ENCODE assay signal across 8 mouse cellular contexts in the genomic region with DNA sequence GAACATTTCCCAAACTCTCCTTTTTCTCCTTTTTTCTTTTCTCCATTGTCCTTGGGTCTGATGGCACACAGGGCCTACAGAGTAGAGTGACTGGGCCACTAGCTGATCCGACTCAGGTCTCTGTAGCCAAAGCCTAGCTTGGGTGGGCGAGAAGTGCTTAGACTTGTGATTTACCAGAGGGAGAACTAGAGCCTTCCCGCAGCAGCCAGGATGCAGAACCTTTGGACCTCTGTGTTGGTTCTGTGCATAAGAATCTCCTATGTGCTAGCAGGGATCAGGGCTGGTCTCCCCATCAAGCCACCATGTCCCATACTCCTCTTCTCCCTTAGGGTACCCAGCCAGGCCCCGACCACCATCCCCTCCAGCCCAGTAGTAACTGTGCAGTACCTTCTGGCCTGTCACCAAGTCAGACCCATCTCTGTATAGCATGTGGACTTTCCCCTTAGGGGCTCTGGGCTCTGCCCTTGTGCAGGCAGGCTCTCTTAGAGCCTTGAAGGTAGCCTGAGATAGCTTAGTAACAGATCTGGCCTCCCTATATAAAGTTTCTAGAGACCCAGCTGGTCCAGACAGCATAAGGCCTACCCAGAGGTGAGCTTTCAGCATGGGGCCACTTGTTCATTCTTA.
DNase-seq lines count a peak whose midpoint lies in the region; ATAC-seq and TF ChIP-seq lines count a peak whose summit lies in the region.

No protein-coding gene starts in this region.

- H3K4me1 ChIP-seq in cerebellum, adult 2 months (ENCODE audit: control insufficient read depth, insufficient read depth, low read length), result peaks cover 32% of the 10 kb centered on the region
- peaks cover 16 to 47% of the 10 kb centered on the region in 2 experiments for H3K4me1 ChIP-seq in ES-E14 (ENCODE audit: control insufficient read depth in 2 of 2, insufficient read depth in 2 of 2, low read length in 2 of 2, poor library complexity in 1 of 2)
- H3K4me1 ChIP-seq in heart, postnatal 0 days (ENCODE audit: control insufficient read depth, insufficient read depth), result peaks cover 30% of the 10 kb centered on the region
- peaks cover 22% of the 10 kb centered on the region for H3K4me1 ChIP-seq in liver, postnatal 0 days (ENCODE audit: insufficient read depth)

- in situ Hi-C loops in ES-E14 (cut with MboI; ENCODE audit: low sequenced_read_pairs in 2 of 2, unreplicated experiment in 2 of 2), result no loop called here

- no peaks in the 10 kb centered on the region for H3K9me3 ChIP-seq in ES-E14 (ENCODE audit: control insufficient read depth, insufficient read depth, low read depth, low read length)
- H3K9me3 ChIP-seq in heart, postnatal 0 days (replicated peaks; ENCODE audit: control insufficient read depth, low read length), result no peaks in the 10 kb centered on the region
- H3K9me3 ChIP-seq in liver, postnatal 0 days (ENCODE audit: low read length), result no peaks in the 10 kb centered on the region

- no peak for TF ChIP-seq CTCF in cerebellum, adult 2 months (IDR thresholded peaks at IDR 0.05; ENCODE audit: borderline replicate concordance, insufficient read depth, low read depth, low read length)
- no peak for TF ChIP-seq CTCF in heart, postnatal 0 days (IDR thresholded peaks at IDR 0.05; ENCODE audit: low read depth)
- no peak for TF ChIP-seq CTCF in liver, postnatal 0 days (IDR thresholded peaks at IDR 0.05; ENCODE audit: low read depth)

- ATAC-seq in heart, postnatal 0 days (ENCODE audit: insufficient read depth, low read depth), result no peak
- no peak for ATAC-seq in liver, postnatal 0 days

- H3K4me2 ChIP-seq in heart, postnatal 0 days (ENCODE audit: low read depth, low read length), result no peak overlapping the region
- H3K4me2 ChIP-seq in liver, postnatal 0 days (ENCODE audit: low read depth, low read length), result no peak overlapping the region

- peak overlapping the region; percentile 99 for H3K27ac ChIP-seq in cerebellum, adult 2 months (ENCODE audit: insufficient read depth, low read length)
- peak overlapping the region; percentile 99; the same call in 1 of the 2 replicates for H3K27ac ChIP-seq in ES-E14 (ENCODE audit: insufficient read depth, low read depth, low read length, poor library complexity, severe bottlenecking)
- peak overlapping the region; percentile 98 for H3K27ac ChIP-seq in heart, postnatal 0 days (ENCODE audit: low read depth)
- H3K27ac ChIP-seq in liver, postnatal 0 days (ENCODE audit: low read depth), result peak overlapping the region; percentile 88

- no peak for TF ChIP-seq POLR2A in cerebellum, adult 2 months (IDR thresholded peaks at IDR 0.05; ENCODE audit: borderline replicate concordance, insufficient read depth, low read length)

- DNase-seq in cerebellum, adult 2 months, result peak in 1 of 2 experiments; percentile 43
- no peak for DNase-seq in cerebellum, postnatal 14 days
- DNase-seq in ES-E14 (ENCODE audit: low read depth, low spot score), result no peak
- no peak for DNase-seq in heart, postnatal 0 days (ENCODE audit: low spot score)
- DNase-seq in liver, postnatal 0 days, result no peak
- DNase-seq in gastrocnemius, postnatal 10 days, result no peak
- no peak for DNase-seq in left cerebral cortex, adult 9 months (ENCODE audit: low spot score in 2 of 2)
- DNase-seq in gastrocnemius, postnatal 25 days, result no peak

- H3K27me3 ChIP-seq in cerebellum, adult 2 months (ENCODE audit: control insufficient read depth, insufficient read depth, low read length), result no peaks in the 10 kb centered on the region
- no peaks in the 10 kb centered on the region for H3K27me3 ChIP-seq in heart, postnatal 0 days (ENCODE audit: control insufficient read depth, insufficient read depth, low read length)
- H3K27me3 ChIP-seq in liver, postnatal 0 days (ENCODE audit: insufficient read depth, low read length), result peaks cover 30% of the 10 kb centered on the region

- TF ChIP-seq EP300 in heart, postnatal 0 days (IDR thresholded peaks at IDR 0.05; ENCODE audit: low read depth), result no peak
- TF ChIP-seq EP300 in liver, postnatal 0 days (IDR thresholded peaks at IDR 0.05; ENCODE audit: low read depth), result no peak

- H3K36me3 ChIP-seq in ES-E14 (ENCODE audit: control insufficient read depth, insufficient read depth, low read length, poor library complexity, severe bottlenecking), result no peaks in the 10 kb centered on the region
- no peaks in the 10 kb centered on the region for H3K36me3 ChIP-seq in heart, postnatal 0 days (replicated peaks; ENCODE audit: control insufficient read depth, insufficient read depth, low read length)
- H3K36me3 ChIP-seq in liver, postnatal 0 days (replicated peaks; ENCODE audit: insufficient read depth, low read length), result no peaks in the 10 kb centered on the region

- H3K9ac ChIP-seq in ES-E14 (ENCODE audit: insufficient read depth, low read depth, low read length, poor library complexity, severe bottlenecking), result peak overlapping the region; percentile 86; the same call in 1 of the 2 replicates
- no peak overlapping the region for H3K9ac ChIP-seq in heart, postnatal 0 days (replicated peaks; ENCODE audit: low read depth, low read length)
- no peak overlapping the region for H3K9ac ChIP-seq in liver, postnatal 0 days (replicated peaks)

- 92% methylated on average over 4 of the region's 4 CpGs for WGBS in cerebellum, adult 2 months
- 90% methylated on average over 4 of the region's 4 CpGs for WGBS in heart, postnatal 0 days
- WGBS in liver, postnatal 0 days (ENCODE audit: insufficient replicate concordance), result 71% methylated on average over 4 of the region's 4 CpGs

- no peak overlapping the region for H3K4me3 ChIP-seq in cerebellum, adult 2 months (replicated peaks; ENCODE audit: insufficient read depth, low read depth, low read length)
- H3K4me3 ChIP-seq in ES-E14 (ENCODE audit: insufficient read depth in 1 of 2, low read depth in 1 of 2, low read length in 2 of 2, poor library complexity in 1 of 2, severe bottlenecking in 1 of 2), result no peak overlapping the region
- no peak overlapping the region for H3K4me3 ChIP-seq in heart, postnatal 0 days (ENCODE audit: low read depth, low read length)
- no peak overlapping the region for H3K4me3 ChIP-seq in liver, postnatal 0 days (ENCODE audit: low read depth, low read length)

TF ChIP-seq in ES-E14, 5 proteins besides CTCF, POLR2A, EP300 and RAD21:
- TF ChIP-seq MAFK (IDR thresholded peaks at IDR 0.05; ENCODE audit: insufficient read depth, low read depth, low read length) (no peak), ZNF384 (IDR thresholded peaks at IDR 0.05; ENCODE audit: low read depth, low read length) (no peak), CHD2 (IDR thresholded peaks at IDR 0.05; ENCODE audit: low read depth, low read length) (no peak), HCFC1 (IDR thresholded peaks at IDR 0.05; ENCODE audit: borderline replicate concordance, insufficient read depth, low read length) (no peak), ZC3H11A (IDR thresholded peaks at IDR 0.05; ENCODE audit: borderline replicate concordance, low read depth, low read length) (no peak)
TF ChIP-seq in ES-E14: peak in this region for 0.
